Mouse (Mus musculus): ENCODE measurements at regions not wholly inside any gene's neighbourhood (a gene's known extent, or its start where the extent isn't known, plus 50 kb on each side); places are given as distances from the start of the nearest gene placed in this dataset.
A peak's percentile ranks its signal among the peaks of the same experiment; 100 is the strongest.

DNA sequence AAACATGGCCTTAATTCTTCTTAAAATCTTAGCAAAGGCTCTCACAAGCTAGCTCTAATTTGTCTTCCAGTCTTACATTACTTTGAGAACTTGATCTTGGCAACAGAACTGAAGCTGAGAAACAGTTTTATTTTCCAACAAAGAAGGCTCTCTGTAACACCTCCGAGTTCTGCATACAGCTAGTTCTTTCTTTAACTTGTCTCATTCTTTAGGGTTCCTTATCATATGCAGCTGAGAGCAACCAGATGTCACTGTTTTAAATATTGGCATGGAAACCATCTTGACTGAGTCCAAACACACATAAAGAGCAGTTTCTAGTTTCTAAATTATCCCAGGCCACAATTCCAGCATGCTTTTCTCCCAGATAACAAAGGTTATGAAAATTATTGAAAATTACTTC lies 969.9 kb downstream of the Diaph3 start:
- Histone ChIP-seq H3K27ac (replicated peaks; ENCODE audit: low read depth, low read length) (no peak overlapping the region), H3K4me1 (ENCODE audit: control insufficient read depth, insufficient read depth, low read length) (no peaks in the 10 kb centered on the region), H3K4me3 (replicated peaks; ENCODE audit: low read depth, low read length) (no peak overlapping the region), H3K27me3 (ENCODE audit: control insufficient read depth, insufficient read depth, low read length) (no peaks in the 10 kb centered on the region), H3K36me3 (ENCODE audit: control insufficient read depth, insufficient read depth, low read length) (no peaks in the 10 kb centered on the region), H3K9me3 (ENCODE audit: control insufficient read depth, low read length) (no peaks in the 10 kb centered on the region), H3K4me2 (ENCODE audit: low read length) (no peak overlapping the region), H3K9ac (replicated peaks; ENCODE audit: low read length) (no peak overlapping the region)
- 48% methylated on average over 1 of the region's 1 CpGs for WGBS
- ATAC-seq (ENCODE audit: low FRiP score, low TSS enrichment) (no peak), DNase-seq (no peak)

DNA sequence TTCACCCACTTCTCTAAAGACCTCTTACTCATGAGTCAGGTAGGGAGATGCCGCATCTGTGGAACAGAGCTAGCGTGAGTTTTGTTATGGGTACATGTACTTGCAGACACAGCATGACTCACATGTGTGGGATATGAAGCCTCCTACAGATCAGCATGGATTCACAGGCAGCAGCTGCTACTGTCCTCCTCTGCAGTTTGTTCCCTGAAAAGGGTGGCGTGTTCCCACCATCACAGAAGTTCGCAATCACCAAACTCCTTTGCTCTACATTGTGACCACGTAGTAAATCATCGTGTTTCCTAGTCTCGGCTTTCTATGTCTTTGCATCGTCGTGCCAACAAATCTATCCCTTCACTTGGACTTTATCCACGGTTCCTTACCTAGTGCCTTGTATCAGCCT lies 981.9 kb downstream of the Diaph3 start:
- WGBS, result 91% methylated on average over 10 of the region's 10 CpGs

DNA sequence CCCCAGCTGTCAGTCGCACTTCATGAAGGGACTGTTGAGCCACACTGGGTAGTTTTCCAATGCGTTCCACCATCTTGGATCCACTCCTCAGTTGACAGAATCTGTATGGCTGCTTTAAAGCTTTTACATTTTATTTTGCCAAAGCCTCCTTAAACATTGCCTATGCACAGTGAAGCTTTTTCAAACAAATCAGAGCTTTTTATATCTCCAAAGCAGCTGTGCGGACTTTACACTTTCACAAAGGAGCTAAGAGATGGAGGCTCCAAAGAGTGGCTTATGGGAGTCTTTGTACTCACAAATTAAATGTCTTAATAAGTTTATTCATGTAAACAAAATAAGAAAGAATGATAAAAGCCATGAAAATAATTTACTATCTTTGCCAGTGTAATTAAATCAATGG lies 986.3 kb downstream of the Diaph3 start:
- Histone ChIP-seq H3K4me1 (ENCODE audit: control insufficient read depth, insufficient read depth, low read length) (no peaks in the 10 kb centered on the region), H3K4me2 (ENCODE audit: low read length) (no peak overlapping the region), H3K27ac (replicated peaks; ENCODE audit: low read depth, low read length) (no peak overlapping the region), H3K9ac (replicated peaks; ENCODE audit: low read length) (no peak overlapping the region), H3K9me3 (ENCODE audit: control insufficient read depth, low read length) (no peaks in the 10 kb centered on the region), H3K4me3 (replicated peaks; ENCODE audit: low read depth, low read length) (no peak overlapping the region), H3K27me3 (ENCODE audit: control insufficient read depth, insufficient read depth, low read length) (no peaks in the 10 kb centered on the region), H3K36me3 (ENCODE audit: control insufficient read depth, insufficient read depth, low read length) (no peaks in the 10 kb centered on the region)
- ATAC-seq (ENCODE audit: low FRiP score, low TSS enrichment), result no peak
- WGBS, result 86% methylated on average over 3 of the region's 3 CpGs
- no peak for DNase-seq

More for the DNA sequence above, 981.9 kb downstream of the Diaph3 start:
- H3K27me3 ChIP-seq (ENCODE audit: control insufficient read depth, insufficient read depth, low read length), result no peaks in the 10 kb centered on the region
- no peaks in the 10 kb centered on the region for H3K36me3 ChIP-seq (ENCODE audit: control insufficient read depth, insufficient read depth, low read length)
- H3K4me3 ChIP-seq (replicated peaks; ENCODE audit: low read depth, low read length), result no peak overlapping the region
- H3K27ac ChIP-seq (replicated peaks; ENCODE audit: low read depth, low read length), result no peak overlapping the region
- no peak for ATAC-seq (ENCODE audit: low FRiP score, low TSS enrichment)
- no peaks in the 10 kb centered on the region for H3K4me1 ChIP-seq (ENCODE audit: control insufficient read depth, insufficient read depth, low read length)
- H3K9ac ChIP-seq (replicated peaks; ENCODE audit: low read length), result no peak overlapping the region
- DNase-seq, result no peak
- no peaks in the 10 kb centered on the region for H3K9me3 ChIP-seq (ENCODE audit: control insufficient read depth, low read length)
- H3K4me2 ChIP-seq (ENCODE audit: low read length), result no peak overlapping the region

DNA sequence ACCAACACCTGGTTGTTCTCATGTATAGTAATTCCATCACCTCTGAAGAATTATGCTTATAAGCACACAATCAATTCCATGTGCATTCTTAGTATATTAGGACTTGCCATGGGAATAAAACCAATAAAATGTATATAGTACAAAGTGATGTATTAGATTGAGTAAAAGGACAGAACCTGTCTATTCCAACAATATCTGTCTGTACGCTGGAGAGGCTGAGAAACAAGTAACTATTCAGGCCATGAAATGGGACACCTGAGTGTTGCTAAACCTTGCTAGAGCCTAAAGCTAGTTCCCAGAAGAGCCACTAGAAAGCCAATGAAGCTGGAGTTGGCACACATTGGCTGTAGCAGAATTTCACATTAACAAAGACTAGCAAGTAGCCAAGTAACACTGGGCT lies 989.8 kb downstream of the Diaph3 start:
- no peaks in the 10 kb centered on the region for H3K36me3 ChIP-seq (ENCODE audit: control insufficient read depth, insufficient read depth, low read length)
- H3K4me1 ChIP-seq (ENCODE audit: control insufficient read depth, insufficient read depth, low read length), result no peaks in the 10 kb centered on the region
- H3K9me3 ChIP-seq (ENCODE audit: control insufficient read depth, low read length), result no peaks in the 10 kb centered on the region
- no peak overlapping the region for H3K4me3 ChIP-seq (replicated peaks; ENCODE audit: low read depth, low read length)
- DNase-seq (no peak), ATAC-seq (ENCODE audit: low FRiP score, low TSS enrichment) (no peak)
- no peak overlapping the region for H3K9ac ChIP-seq (replicated peaks; ENCODE audit: low read length)
- H3K27me3 ChIP-seq (ENCODE audit: control insufficient read depth, insufficient read depth, low read length), result no peaks in the 10 kb centered on the region
- H3K4me2 ChIP-seq (ENCODE audit: low read length), result no peak overlapping the region
- WGBS, result 96% methylated on average over 1 of the region's 1 CpGs
- no peak overlapping the region for H3K27ac ChIP-seq (replicated peaks; ENCODE audit: low read depth, low read length)

DNA sequence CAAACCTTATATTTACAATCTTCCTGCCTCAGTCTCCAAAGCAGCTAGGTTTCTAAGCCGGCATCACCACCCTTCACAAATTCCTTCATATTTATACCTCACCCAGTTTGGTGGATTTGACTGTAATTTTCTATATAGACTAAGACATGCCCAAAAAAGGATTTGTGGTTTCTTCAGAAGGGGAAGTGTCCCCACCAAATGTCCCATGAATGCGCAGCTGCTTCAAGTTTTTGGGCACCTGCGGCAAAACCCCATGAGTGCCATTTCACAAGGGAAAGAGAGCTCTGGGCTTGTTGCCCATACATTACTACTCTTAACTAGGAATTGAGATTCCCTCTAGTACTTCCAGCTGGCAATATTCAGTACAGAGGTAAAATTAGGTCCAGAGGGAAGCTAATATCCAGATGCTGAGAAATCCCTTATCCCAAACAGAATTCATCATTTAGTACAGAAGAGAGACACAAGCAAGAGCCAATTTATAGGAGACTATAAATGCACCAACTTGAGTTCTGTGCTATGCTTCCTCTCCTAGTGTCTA lies 990.6 kb downstream of the Diaph3 start:
- Histone ChIP-seq H3K4me2 (ENCODE audit: low read length) (no peak overlapping the region), H3K36me3 (ENCODE audit: control insufficient read depth, insufficient read depth, low read length) (no peaks in the 10 kb centered on the region), H3K4me3 (replicated peaks; ENCODE audit: low read depth, low read length) (no peak overlapping the region), H3K27ac (replicated peaks; ENCODE audit: low read depth, low read length) (no peak overlapping the region), H3K4me1 (ENCODE audit: control insufficient read depth, insufficient read depth, low read length) (no peaks in the 10 kb centered on the region), H3K27me3 (ENCODE audit: control insufficient read depth, insufficient read depth, low read length) (no peaks in the 10 kb centered on the region), H3K9me3 (ENCODE audit: control insufficient read depth, low read length) (no peaks in the 10 kb centered on the region), H3K9ac (replicated peaks; ENCODE audit: low read length) (no peak overlapping the region)
- no peak for ATAC-seq (ENCODE audit: low FRiP score, low TSS enrichment)
- no peak for DNase-seq
- over 99% methylated on average over 3 of the region's 3 CpGs for WGBS

DNA sequence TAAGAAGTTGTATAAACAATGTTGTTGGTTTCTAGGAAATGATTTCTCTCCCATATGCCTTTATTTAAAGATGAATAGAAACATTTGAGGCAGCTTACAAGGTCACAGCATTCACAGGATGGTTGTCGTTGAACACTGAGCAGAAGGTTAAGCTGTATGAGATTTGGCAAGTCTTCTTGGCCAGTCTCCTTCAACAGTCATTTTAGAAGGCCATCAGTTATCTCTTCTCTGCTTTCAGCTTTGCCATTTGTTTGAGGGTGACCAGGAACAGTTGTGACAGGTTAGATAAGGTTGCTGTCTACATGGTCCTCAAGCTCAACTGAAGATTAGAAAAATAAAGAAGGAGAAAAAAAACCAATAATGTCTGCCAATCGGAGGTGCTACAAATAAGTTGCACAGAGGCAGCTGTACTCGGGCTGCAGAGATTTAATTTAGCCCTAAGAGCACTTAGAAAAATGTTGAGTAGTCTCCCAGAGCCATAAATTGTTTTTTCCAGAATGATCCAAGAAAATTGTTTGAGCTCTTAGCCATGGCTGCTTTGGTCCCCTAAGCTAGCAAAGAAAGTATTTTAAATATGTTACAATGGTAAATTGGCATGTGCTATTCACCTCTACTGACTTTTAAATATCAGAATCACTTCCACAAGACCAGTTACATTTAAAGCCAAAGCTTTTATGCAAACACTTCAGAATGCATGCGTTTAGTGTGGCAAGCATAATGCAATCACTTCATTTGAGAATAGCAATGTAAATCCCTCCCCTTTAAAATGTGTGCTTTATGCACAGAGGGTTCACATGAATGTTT lies 1025.6 kb downstream of the Diaph3 start:
- H3K27ac ChIP-seq (replicated peaks; ENCODE audit: low read depth, low read length), result no peak overlapping the region
- H3K4me1 ChIP-seq (ENCODE audit: control insufficient read depth, insufficient read depth, low read length), result no peaks in the 10 kb centered on the region
- WGBS, result 70% methylated on average over 4 of the region's 4 CpGs
- no peak overlapping the region for H3K4me2 ChIP-seq (ENCODE audit: low read length)
- no peak for DNase-seq
- no peaks in the 10 kb centered on the region for H3K36me3 ChIP-seq (ENCODE audit: control insufficient read depth, insufficient read depth, low read length)
- ATAC-seq (ENCODE audit: low FRiP score, low TSS enrichment), result no peak
- no peaks in the 10 kb centered on the region for H3K27me3 ChIP-seq (ENCODE audit: control insufficient read depth, insufficient read depth, low read length)
- H3K4me3 ChIP-seq (replicated peaks; ENCODE audit: low read depth, low read length), result no peak overlapping the region
- H3K9ac ChIP-seq (replicated peaks; ENCODE audit: low read length), result no peak overlapping the region
- no peaks in the 10 kb centered on the region for H3K9me3 ChIP-seq (ENCODE audit: control insufficient read depth, low read length)

DNA sequence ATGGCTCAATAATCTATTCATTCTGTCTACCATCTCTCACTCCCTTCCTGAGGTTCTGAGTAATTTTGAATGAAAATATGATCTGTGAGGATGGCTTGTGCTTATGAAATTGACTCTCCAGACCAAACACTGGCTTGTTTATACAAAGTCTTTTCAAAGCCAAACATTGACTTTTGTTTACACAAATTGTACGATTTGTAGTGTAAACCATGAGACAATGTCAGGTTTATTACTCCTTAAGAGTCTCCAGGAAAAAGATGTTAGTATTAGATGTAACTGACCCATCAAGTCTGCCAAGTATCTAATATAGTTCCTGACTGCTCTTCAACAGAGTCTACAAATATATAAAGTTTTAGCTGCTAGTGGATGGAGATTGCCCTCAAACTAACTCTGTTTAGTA lies 1039.5 kb downstream of the Diaph3 start:
- Histone ChIP-seq H3K4me3 (replicated peaks; ENCODE audit: low read depth, low read length) (no peak overlapping the region), H3K27me3 (ENCODE audit: control insufficient read depth, insufficient read depth, low read length) (no peaks in the 10 kb centered on the region), H3K27ac (replicated peaks; ENCODE audit: low read depth, low read length) (no peak overlapping the region), H3K4me2 (ENCODE audit: low read length) (no peak overlapping the region), H3K9me3 (ENCODE audit: control insufficient read depth, low read length) (no peaks in the 10 kb centered on the region), H3K9ac (replicated peaks; ENCODE audit: low read length) (no peak overlapping the region), H3K4me1 (ENCODE audit: control insufficient read depth, insufficient read depth, low read length) (no peaks in the 10 kb centered on the region), H3K36me3 (ENCODE audit: control insufficient read depth, insufficient read depth, low read length) (no peaks in the 10 kb centered on the region)
- DNase-seq, result no peak
- ATAC-seq (ENCODE audit: low FRiP score, low TSS enrichment), result no peak
- WGBS, result 88% methylated on average over 1 of the region's 1 CpGs

DNA sequence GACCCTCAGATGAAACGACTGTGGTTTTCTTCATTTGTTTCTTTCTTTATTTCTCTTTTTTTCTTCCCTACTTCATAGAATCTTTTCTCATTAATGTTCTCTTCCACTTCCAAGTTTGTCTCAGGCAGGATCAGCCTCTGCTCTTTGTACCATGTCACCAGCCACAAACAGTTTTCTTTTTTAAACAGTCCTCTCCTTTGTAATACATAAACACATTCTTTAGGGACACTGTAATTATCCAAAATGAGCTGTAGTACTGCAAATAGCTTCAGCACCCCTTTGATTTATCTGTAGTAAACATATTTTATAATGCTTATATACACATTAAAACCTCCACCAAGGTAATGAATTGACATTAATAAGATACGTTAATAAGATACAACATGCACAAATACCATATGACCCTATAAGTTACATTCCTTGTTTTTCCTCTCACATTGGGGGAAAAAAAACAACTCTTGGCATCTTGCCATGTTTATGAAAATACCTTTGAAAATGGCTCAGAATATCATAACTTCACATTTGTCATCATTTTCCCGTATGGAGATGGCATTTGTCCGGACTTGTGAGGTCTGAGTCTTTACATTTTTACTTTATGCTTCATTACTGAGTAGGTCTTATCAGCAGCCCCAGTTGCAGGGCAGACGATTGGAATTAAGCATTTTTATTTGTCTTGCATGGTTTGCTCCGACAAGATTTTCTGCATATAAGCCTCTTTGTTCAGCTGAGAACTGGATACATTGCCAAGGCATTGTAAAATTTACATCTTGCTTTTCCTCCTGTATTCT lies 1070.5 kb downstream of the Diaph3 start:
- Histone ChIP-seq H3K4me2 (ENCODE audit: low read length) (no peak overlapping the region), H3K4me1 (ENCODE audit: control insufficient read depth, insufficient read depth, low read length) (0 out of 2 replicates have a peak, but pooled peaks cover 4% of the 10 kb centered on the region), H3K9me3 (ENCODE audit: control insufficient read depth, low read length) (no peaks in the 10 kb centered on the region), H3K36me3 (ENCODE audit: control insufficient read depth, insufficient read depth, low read length) (no peaks in the 10 kb centered on the region), H3K9ac (replicated peaks; ENCODE audit: low read length) (no peak overlapping the region), H3K27me3 (ENCODE audit: control insufficient read depth, insufficient read depth, low read length) (no peaks in the 10 kb centered on the region), H3K4me3 (replicated peaks; ENCODE audit: low read depth, low read length) (no peak overlapping the region), H3K27ac (replicated peaks; ENCODE audit: low read depth, low read length) (no peak overlapping the region)
- ATAC-seq (ENCODE audit: low FRiP score, low TSS enrichment), result no peak
- WGBS, result 65% methylated on average over 6 of the region's 6 CpGs
- DNase-seq, result peak; percentile 46

All from midbrain, embryonic 14.5 days (tissue).